Mouse (Mus musculus) bone marrow macrophage, adult 2 months (primary cell): ENCODE measurements around the gene AI182371.

Experiments used
- CTCF ChIP-seq: IDR thresholded peaks from 2 replicates; pipeline ENCODE4 v1.5.1; 2012; ENCODE audit warnings: low read depth, mild to moderate bottlenecking, low read length, moderate library complexity
- POLR2A ChIP-seq: IDR thresholded peaks from 2 replicates; pipeline ENCODE4 v1.6.1; 2012; ENCODE audit warnings: mild to moderate bottlenecking, low read depth, low read length, borderline replicate concordance

DNA sequence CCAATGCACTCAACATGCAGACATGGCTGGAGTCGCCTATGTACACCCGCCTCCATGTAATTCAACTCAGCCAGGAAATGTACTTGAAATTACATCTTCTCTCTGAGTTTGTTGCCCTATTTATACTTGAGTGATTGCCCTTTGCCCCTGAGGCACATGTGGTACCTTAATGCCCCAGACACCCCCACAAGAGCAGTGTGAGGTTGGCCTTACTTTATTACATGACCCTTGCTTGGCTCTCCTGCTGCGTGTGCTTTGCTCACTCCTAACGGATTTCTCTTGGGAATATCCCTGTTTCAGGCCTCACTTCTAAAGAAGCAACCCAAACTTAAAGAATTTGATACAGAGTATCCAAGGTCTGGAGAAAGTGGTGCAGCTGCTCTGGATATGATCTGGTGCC is 31.1 kb downstream of the AI182371 start:
- TF ChIP-seq CTCF (no peak), POLR2A (no peak)
